Mouse (Mus musculus) small intestine, adult 2 months (tissue): ENCODE data around the gene Zfp740. TPM values are rescaled to one million over a fixed set of nuclear protein-coding genes. Genes with fewer than 3 reads are reported as not detected.
"Not testable (repeated sequence)": the region's sequence is repeated elsewhere in the genome, so short reads cannot be mapped to it uniquely, and the experiment has no call there.

Experiments used
- H3K27ac ChIP-seq: fragments of 200-500 bp; 2 replicates; pipeline ENCODE4 v1.5.1; 2012; ENCODE audit warnings: low read depth, low read length, control low read depth, inconsistent platforms; ENCODE audit not compliant: insufficient read depth
- H3K27me3 ChIP-seq: fragments of 200-500 bp; 2 replicates; pipeline ENCODE4 v1.6.1; 2012; ENCODE audit warnings: mild to moderate bottlenecking, moderate library complexity, low read length, inconsistent platforms; ENCODE audit not compliant: control insufficient read depth, insufficient read depth
- H3K36me3 ChIP-seq: fragments of 200-500 bp; 2 replicates; pipeline ENCODE4 v1.6.1; 2012; ENCODE audit warnings: mild to moderate bottlenecking, low read length, control low read depth, inconsistent platforms; ENCODE audit not compliant: control insufficient read depth, insufficient read depth
- H3K4me1 ChIP-seq: fragments of 200-500 bp; 2 replicates; pipeline ENCODE4 v1.6.1; 2012; ENCODE audit warnings: low read length, inconsistent platforms, mixed read lengths; ENCODE audit not compliant: control insufficient read depth, insufficient read depth, insufficient read length
- H3K4me3 ChIP-seq: fragments of 200-500 bp; 2 replicates; pipeline ENCODE4 v1.5.1; 2012; ENCODE audit warnings: low read depth, mild to moderate bottlenecking, control low read depth, inconsistent platforms, low read length, moderate library complexity
- CTCF ChIP-seq: fragments of 200-500 bp; IDR thresholded peaks from 2 replicates; pipeline ENCODE4 v1.5.1; 2012; ENCODE audit warnings: low read depth, mild to moderate bottlenecking, control low read depth, inconsistent platforms, low read length, moderate library complexity, mixed read lengths; ENCODE audit not compliant: insufficient replicate concordance, insufficient read length; ENCODE audit errors: extremely low read depth
- POLR2A ChIP-seq: fragments of 200-500 bp; IDR thresholded peaks from 2 replicates; pipeline ENCODE4 v1.6.1; 2012; ENCODE audit warnings: low read depth, mild to moderate bottlenecking, control low read depth, inconsistent platforms, low read length, moderate library complexity
- WGBS: fragments of 180-500 bp; shearing (Covaris S2); methylation state at CpG from one replicate; pipeline ENCODE4 v1.1.7; 2018; 5-methylcytosine and 5-hydroxymethylcytosine counted together
- polyA plus RNA-seq: library from polyadenylated mRNA; depleted of rRNA; stranded (reverse); fragments of >200 nt; gene quantifications from 2 replicates; pipeline ENCODE4 v1.2.3, GENCODE M21; 2012

Gene Zfp740
- polyA plus RNA-seq, 1 experiment, result 13.4 TPM

- TF ChIP-seq POLR2A, result no peak
- no peak for TF ChIP-seq CTCF
- WGBS, result 83% methylated on average over 16 of the region's 16 CpGs
- H3K4me1 ChIP-seq, result no peaks in the 10 kb centered on the region
- no peak overlapping the region for H3K4me3 ChIP-seq
- H3K36me3 ChIP-seq, result peaks cover 35% of the 10 kb centered on the region
- H3K27ac ChIP-seq, result no peak overlapping the region
- no peaks in the 10 kb centered on the region for H3K27me3 ChIP-seq
Observed at GRCm38 (mm10) chr15:102216459-102217228, 13.6 kb downstream of the Zfp740 start.

GRCm38 (mm10) chr15:102217325-102217724 is 14.3 kb downstream of the Zfp740 start:
- WGBS, result 76% methylated on average over 7 of the region's 7 CpGs
- Histone ChIP-seq H3K36me3 (peaks cover 29% of the 10 kb centered on the region), H3K4me1 (no peaks in the 10 kb centered on the region), H3K27ac (no peak overlapping the region), H3K27me3 (no peaks in the 10 kb centered on the region), H3K4me3 (no peak overlapping the region)
- no peak for TF ChIP-seq POLR2A
- no peak for TF ChIP-seq CTCF

- Histone ChIP-seq H3K4me3 (no peak overlapping the region), H3K27me3 (no peaks in the 10 kb centered on the region), H3K36me3 (no peaks in the 10 kb centered on the region), H3K4me1 (peaks cover 8% of the 10 kb centered on the region), H3K27ac (no peak overlapping the region)
- WGBS, result 71% methylated on average over 10 of the region's 10 CpGs
- no peak for TF ChIP-seq CTCF
- TF ChIP-seq POLR2A, result no peak
Observed at GRCm38 (mm10) chr15:102222386-102222785, 19.3 kb downstream of the Zfp740 start.

GRCm38 (mm10) chr15:102224186-102224991 is 21.3 kb downstream of the Zfp740 start:
- Histone ChIP-seq H3K27ac (no peak overlapping the region), H3K36me3 (no peaks in the 10 kb centered on the region), H3K4me3 (peak overlapping the region; percentile 54), H3K4me1 (peaks cover 8% of the 10 kb centered on the region), H3K27me3 (no peaks in the 10 kb centered on the region)
- 4% methylated on average over 42 of the region's 43 CpGs for WGBS
- TF ChIP-seq CTCF (peak; percentile 73), POLR2A (no peak)

GRCm38 (mm10) chr15:102224992-102225617 is 22.1 kb downstream of the Zfp740 start:
- TF ChIP-seq POLR2A (no peak), CTCF (no peak)
- peak overlapping the region; percentile 54 for H3K4me3 ChIP-seq
- no peaks in the 10 kb centered on the region for H3K36me3 ChIP-seq
- 15% methylated on average over 21 of the region's 21 CpGs for WGBS
- H3K27ac ChIP-seq, result no peak overlapping the region
- peaks cover 8% of the 10 kb centered on the region for H3K4me1 ChIP-seq
- H3K27me3 ChIP-seq, result no peaks in the 10 kb centered on the region

GRCm38 (mm10) chr15:102225619-102226018 is 22.6 kb downstream of the Zfp740 start:
- H3K36me3 ChIP-seq, H3K27ac ChIP-seq: not testable (repeated sequence)
- WGBS, result 64% methylated on average over 6 of the region's 6 CpGs

More at GRCm38 (mm10) chr15:102225619-102226018, 22.6 kb downstream of the Zfp740 start:
- not testable (repeated sequence) for H3K4me1 ChIP-seq, H3K4me3 ChIP-seq, H3K27me3 ChIP-seq
